Mouse (Mus musculus) bone marrow, adult 2 months (tissue): Measurements from ENCODE around the gene Drc1. TPM values are rescaled to one million over a fixed set of nuclear protein-coding genes. Genes with fewer than 3 reads are reported as not detected.

Source experiments
- H3K27ac ChIP-seq: fragments of 200-500 bp; 2 replicates; pipeline ENCODE4 v1.5.1; 2012; ENCODE audit warnings: low read depth, mild to moderate bottlenecking, control low read depth, inconsistent platforms, low read length; ENCODE audit not compliant: control insufficient read depth, poor library complexity, insufficient read depth
- H3K4me1 ChIP-seq: fragments of 200-500 bp; 2 replicates; pipeline ENCODE4 v1.6.1; 2011; ENCODE audit warnings: low read length; ENCODE audit not compliant: control insufficient read depth, insufficient read depth
- H3K4me3 ChIP-seq: fragments of 200-500 bp; replicated peaks from 2 replicates; pipeline ENCODE3; 2011; ENCODE audit warnings: mild to moderate bottlenecking, low read depth, low read length, control low read depth; ENCODE audit not compliant: control insufficient read depth
- CTCF ChIP-seq: fragments of 200-500 bp; IDR thresholded peaks from 2 replicates; pipeline ENCODE4 v1.5.1; 2011; ENCODE audit warnings: low read length, control low read depth; ENCODE audit not compliant: control insufficient read depth, insufficient read depth
- POLR2A ChIP-seq: fragments of 200-500 bp; IDR thresholded peaks from 2 replicates; pipeline ENCODE4 v1.6.1; 2011; ENCODE audit warnings: low read depth, mild to moderate bottlenecking, control low read depth, low read length, borderline replicate concordance; ENCODE audit not compliant: control insufficient read depth
- WGBS: fragments of 180-500 bp; shearing (Covaris S2); methylation state at CpG from one replicate; pipeline ENCODE4 v1.1.7; 2018; 5-methylcytosine and 5-hydroxymethylcytosine counted together
- polyA plus RNA-seq: library from polyadenylated mRNA; stranded (reverse); fragments of >200 nt; gene quantifications from 2 replicates; pipeline ENCODE4 v1.2.4, GENCODE M21; 2011; ENCODE audit warnings: low replicate concordance; ENCODE audit not compliant: missing spikeins, insufficient read depth, insufficient read length

Drc1 gene
- polyA plus RNA-seq, 1 experiment, result 0.82 TPM

DNA sequence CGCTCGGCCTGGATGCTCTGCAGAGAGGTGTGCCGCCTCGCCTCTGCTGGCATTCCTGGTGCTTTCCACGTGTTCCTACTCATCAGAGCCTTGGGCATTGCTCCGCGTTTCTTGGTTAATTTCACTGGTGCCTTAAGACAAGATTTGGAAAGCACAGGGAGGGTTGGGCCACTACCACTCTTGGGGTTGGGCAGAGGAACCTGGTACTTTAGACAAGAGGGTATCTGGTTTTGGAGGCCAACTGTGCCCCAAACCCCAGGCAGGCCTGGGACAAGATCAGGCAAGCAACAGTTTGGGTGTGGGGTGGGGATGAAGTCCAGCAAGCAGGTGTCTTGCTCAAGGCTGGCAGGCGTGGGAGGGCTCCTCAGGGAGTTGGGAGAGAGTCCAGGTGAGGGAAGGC is 86.2 kb downstream of the Drc1 start:
- Histone ChIP-seq H3K27ac (no peak overlapping the region), H3K4me1 (peaks cover 5% of the 10 kb centered on the region; the same call in 1 of the 2 replicates), H3K4me3 (no peak overlapping the region)
- 84% methylated on average over 8 of the region's 8 CpGs for WGBS
- no peak for TF ChIP-seq CTCF
- TF ChIP-seq POLR2A, result no peak

GRCm38 (mm10) chr5:30369426-30369825 is 88.2 kb downstream of the Drc1 start:
- TF ChIP-seq POLR2A, result no peak
- TF ChIP-seq CTCF, result no peak
- Histone ChIP-seq H3K27ac (peak overlapping the region; percentile 33; the same call in 1 of the 2 replicates), H3K4me3 (no peak overlapping the region), H3K4me1 (peaks cover 5% of the 10 kb centered on the region; the same call in 1 of the 2 replicates)
- WGBS, result 2% methylated on average over 5 of the region's 5 CpGs

GRCm38 (mm10) chr5:30382876-30383275 is 101.7 kb downstream of the Drc1 start:
- Histone ChIP-seq H3K4me3 (no peak overlapping the region), H3K4me1 (no peaks in the 10 kb centered on the region), H3K27ac (no peak overlapping the region)
- TF ChIP-seq CTCF, result no peak
- TF ChIP-seq POLR2A, result no peak
- 32% methylated on average over 7 of the region's 7 CpGs for WGBS

DNA sequence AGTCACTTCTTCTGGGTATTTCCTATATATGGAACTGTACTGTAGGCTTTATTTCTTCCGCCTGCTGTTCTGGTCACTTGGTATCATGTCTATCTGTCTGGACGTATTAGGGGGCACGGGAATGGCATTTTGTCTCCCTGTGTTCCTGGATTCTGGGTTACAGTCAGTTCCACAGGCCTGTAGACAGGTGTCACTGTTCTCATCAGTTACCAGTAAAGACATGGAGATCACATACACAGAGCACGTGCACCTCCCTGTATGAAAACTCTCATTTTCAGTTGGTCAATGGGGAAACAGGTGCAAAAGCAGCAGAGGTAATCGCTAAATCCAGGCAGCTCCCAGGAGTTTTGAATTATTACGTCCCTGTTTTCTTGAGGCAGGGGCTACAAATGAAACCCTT is 106.5 kb downstream of the Drc1 start:
- Histone ChIP-seq H3K4me1 (no peaks in the 10 kb centered on the region), H3K27ac (no peak overlapping the region), H3K4me3 (no peak overlapping the region)
- no peak for TF ChIP-seq CTCF
- TF ChIP-seq POLR2A, result no peak
- WGBS, result 77% methylated on average over 6 of the region's 6 CpGs

DNA sequence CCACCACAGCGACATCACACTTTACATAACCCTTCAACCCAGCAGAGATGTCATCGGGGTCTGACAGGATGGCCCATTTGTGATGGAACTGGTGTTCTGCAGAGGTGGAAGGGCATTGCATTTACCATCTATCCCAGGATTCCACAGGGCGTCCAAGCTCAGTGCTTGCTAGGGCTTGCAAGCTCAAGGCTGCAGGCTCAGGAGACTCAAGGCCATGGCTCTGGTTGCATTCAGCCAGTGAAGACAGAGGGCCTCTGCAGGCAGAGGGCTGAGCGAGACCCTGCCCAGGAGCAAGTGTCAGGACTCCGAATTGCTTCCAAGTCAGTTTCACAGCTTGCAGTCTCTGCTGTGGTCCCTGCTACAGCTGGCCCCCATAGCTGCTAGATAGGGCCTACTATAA is 108.6 kb downstream of the Drc1 start:
- H3K4me3 ChIP-seq, result no peak overlapping the region
- no peaks in the 10 kb centered on the region for H3K4me1 ChIP-seq
- WGBS, result 80% methylated on average over 5 of the region's 5 CpGs
- no peak for TF ChIP-seq CTCF
- TF ChIP-seq POLR2A, result no peak
- H3K27ac ChIP-seq, result no peak overlapping the region

- no peak overlapping the region for H3K4me3 ChIP-seq
- TF ChIP-seq CTCF (peak; percentile 88), POLR2A (no peak)
- no peak overlapping the region for H3K27ac ChIP-seq
- H3K4me1 ChIP-seq, result no peaks in the 10 kb centered on the region
- WGBS, result 24% methylated on average over 7 of the region's 7 CpGs
Measured at GRCm38 (mm10) chr5:30391473-30391872, 110.3 kb downstream of the Drc1 start.

GRCm38 (mm10) chr5:30400521-30400920 is 119.3 kb downstream of the Drc1 start:
- 79% methylated on average over 5 of the region's 5 CpGs for WGBS
- TF ChIP-seq CTCF (no peak), POLR2A (no peak)

DNA sequence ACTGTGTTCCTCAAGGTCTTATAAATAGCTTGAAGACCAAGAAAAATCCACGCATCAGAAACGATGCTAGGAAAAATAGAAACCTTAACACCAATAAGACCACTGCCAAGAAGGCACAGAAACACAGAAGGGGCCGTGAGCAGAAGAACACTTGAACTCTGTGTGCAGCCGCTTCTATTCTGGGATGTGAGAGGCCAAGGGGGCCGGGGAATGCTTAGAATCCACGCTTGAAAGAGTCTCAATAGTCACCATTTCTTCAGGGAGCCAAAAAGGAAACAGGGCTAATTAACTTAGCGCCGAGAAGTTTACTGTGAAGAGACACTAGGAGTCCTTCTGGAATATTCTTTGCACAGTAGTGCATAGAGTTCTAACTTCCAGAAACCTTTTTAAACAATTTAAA is 120.0 kb downstream of the Drc1 start:
- Histone ChIP-seq H3K4me3 (no peak overlapping the region), H3K4me1 (no peaks in the 10 kb centered on the region), H3K27ac (no peak overlapping the region)
- 60% methylated on average over 8 of the region's 8 CpGs for WGBS
- no peak for TF ChIP-seq CTCF
- no peak for TF ChIP-seq POLR2A

More at GRCm38 (mm10) chr5:30400521-30400920, 119.3 kb downstream of the Drc1 start:
- Histone ChIP-seq H3K27ac (no peak overlapping the region), H3K4me1 (no peaks in the 10 kb centered on the region), H3K4me3 (no peak overlapping the region)

DNA sequence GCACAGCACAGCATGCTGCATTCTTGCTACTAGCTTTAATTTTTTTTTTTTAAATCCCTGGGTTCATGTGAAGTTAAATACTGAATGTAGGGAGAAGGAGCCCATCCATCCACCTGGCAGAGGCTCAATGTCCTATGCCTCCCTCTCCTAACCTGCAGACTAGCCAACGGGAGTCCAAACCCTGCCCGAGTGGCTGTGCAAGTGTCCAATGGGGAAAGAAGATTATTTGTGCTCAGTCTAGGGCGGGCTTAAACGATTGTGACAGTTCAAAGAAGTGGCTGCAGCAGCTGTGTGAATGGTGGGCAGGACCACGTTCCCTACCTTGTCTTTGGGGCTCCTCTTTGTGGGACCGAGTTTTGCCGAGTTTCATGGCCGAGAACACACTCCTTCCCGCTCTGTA is 125.7 kb downstream of the Drc1 start:
- 44% methylated on average over 9 of the region's 9 CpGs for WGBS
- no peak overlapping the region for H3K4me3 ChIP-seq
- no peak overlapping the region for H3K27ac ChIP-seq
- H3K4me1 ChIP-seq, result no peaks in the 10 kb centered on the region
- TF ChIP-seq CTCF (no peak), POLR2A (no peak)
